Mouse (Mus musculus) hindbrain, embryonic 11.5 days (tissue): ENCODE measurements around the gene Ror1. TPM values are rescaled to one million over a fixed set of nuclear protein-coding genes. Genes with fewer than 3 reads are reported as not detected.

ENCODE experiments used
- ATAC-seq: fragments of 200-750 bp; cut with Nextera tagmentation; 2 replicates; pipeline ENCODE4 v1.8.0; 2017; ENCODE audit warnings: mild to moderate bottlenecking, moderate TSS enrichment, moderate library complexity; ENCODE audit not compliant: low FRiP score
- DNase-seq: peaks from one replicate; pipeline ENCODE4 v3.0.0-alpha.2; 2015; ENCODE audit warnings: low spot score
- H3K27ac ChIP-seq: fragments of 300-500 bp; sonication (generic); 2 replicates; pipeline ENCODE4 v1.5.1; 2014; ENCODE audit warnings: mild to moderate bottlenecking, low read depth, low read length
- H3K27me3 ChIP-seq: fragments of 300-500 bp; sonication (generic); 2 replicates; pipeline ENCODE4 v1.6.1; 2014; ENCODE audit warnings: mild to moderate bottlenecking, low read length, moderate library complexity, mixed read lengths; ENCODE audit not compliant: control insufficient read depth, insufficient read depth
- H3K36me3 ChIP-seq: fragments of 300-500 bp; sonication (generic); 2 replicates; pipeline ENCODE4 v1.6.1; 2014; ENCODE audit warnings: mild to moderate bottlenecking, low read length, moderate library complexity, mixed read lengths; ENCODE audit not compliant: control insufficient read depth, insufficient read depth
- H3K4me1 ChIP-seq: fragments of 300-500 bp; sonication (generic); replicated peaks from 2 replicates; pipeline ENCODE4 v1.6.1; 2014; ENCODE audit warnings: low read length, mixed read lengths; ENCODE audit not compliant: control insufficient read depth, insufficient read depth
- H3K4me2 ChIP-seq: fragments of 300-500 bp; sonication (generic); replicated peaks from 2 replicates; pipeline ENCODE4 v1.6.1; 2014; ENCODE audit warnings: mild to moderate bottlenecking, low read depth, low read length
- H3K4me3 ChIP-seq: fragments of 300-500 bp; sonication (generic); 2 replicates; pipeline ENCODE4 v1.5.1; 2014; ENCODE audit warnings: low read depth, low read length
- H3K9ac ChIP-seq: fragments of 300-500 bp; sonication (generic); 2 replicates; pipeline ENCODE4 v1.6.1; 2014; ENCODE audit warnings: low read depth, low read length
- H3K9me3 ChIP-seq: fragments of 300-500 bp; sonication (generic); 2 replicates; pipeline ENCODE4 v1.6.1; 2016; ENCODE audit warnings: low read length; ENCODE audit not compliant: control insufficient read depth
- WGBS: fragments of 180-500 bp; shearing (Covaris S2); extraction: QIAGEN DNeasy Blood & Tissue Kit; methylation state at CpG from one replicate; pipeline ENCODE4 v1.1.7; 2014; 5-methylcytosine and 5-hydroxymethylcytosine counted together
- polyA plus RNA-seq: library from polyadenylated mRNA; unstranded; fragments of >200 nt; fragmentation: Nextera tagmentation; extraction: Ambion mirVana; gene quantifications from 2 replicates; pipeline ENCODE4 v1.2.1, GENCODE M21; 2014

Gene Ror1
- polyA plus RNA-seq, 1 experiment from 2014 or later: 5.7 TPM

GRCm38 (mm10) chr4:100407261-100407874 lies 311.8 kb downstream of the Ror1 start:
- no peaks in the 10 kb centered on the region for H3K4me1 ChIP-seq
- 33% methylated on average over 9 of the region's 9 CpGs for WGBS
- H3K36me3 ChIP-seq: no peaks in the 10 kb centered on the region
- no peak overlapping the region for H3K27ac ChIP-seq
- ATAC-seq: no peak
- DNase-seq: peak; percentile 86
- no peak overlapping the region for H3K4me2 ChIP-seq
- H3K4me3 ChIP-seq: no peak overlapping the region
- no peaks in the 10 kb centered on the region for H3K9me3 ChIP-seq
- H3K9ac ChIP-seq: no peak overlapping the region
- H3K27me3 ChIP-seq: no peaks in the 10 kb centered on the region

- H3K36me3 ChIP-seq: no peaks in the 10 kb centered on the region
Observed at GRCm38 (mm10) chr4:100409521-100409920, 313.9 kb downstream of the Ror1 start.

GRCm38 (mm10) chr4:100411841-100412539 lies 316.4 kb downstream of the Ror1 start:
- Histone ChIP-seq H3K4me3 (no peak overlapping the region), H3K9me3 (no peaks in the 10 kb centered on the region), H3K4me2 (no peak overlapping the region), H3K27me3 (no peaks in the 10 kb centered on the region), H3K4me1 (no peaks in the 10 kb centered on the region), H3K9ac (no peak overlapping the region), H3K27ac (no peak overlapping the region), H3K36me3 (no peaks in the 10 kb centered on the region)
- whole genome bisulfite sequencing: 46% methylated on average over 13 of the region's 13 CpGs
- no peak; the same call in 1 of the 2 replicates for ATAC-seq
- no peak for DNase-seq

More at GRCm38 (mm10) chr4:100409521-100409920, 313.9 kb downstream of the Ror1 start:
- Histone ChIP-seq H3K27ac (no peak overlapping the region), H3K4me3 (no peak overlapping the region), H3K9me3 (no peaks in the 10 kb centered on the region), H3K9ac (no peak overlapping the region), H3K27me3 (no peaks in the 10 kb centered on the region), H3K4me1 (no peaks in the 10 kb centered on the region), H3K4me2 (no peak overlapping the region)
- ATAC-seq (no peak), DNase-seq (no peak)
- WGBS: 66% methylated on average over 8 of the region's 8 CpGs

- Histone ChIP-seq H3K9ac (no peak overlapping the region), H3K27me3 (no peaks in the 10 kb centered on the region), H3K4me2 (no peak overlapping the region), H3K27ac (no peak overlapping the region), H3K4me1 (no peaks in the 10 kb centered on the region), H3K4me3 (no peak overlapping the region), H3K36me3 (no peaks in the 10 kb centered on the region), H3K9me3 (no peaks in the 10 kb centered on the region)
- no peak for DNase-seq
- ATAC-seq: no peak
- WGBS: 28% methylated on average over 3 of the region's 3 CpGs
Observed at GRCm38 (mm10) chr4:100422756-100423155, 327.2 kb downstream of the Ror1 start.

GRCm38 (mm10) chr4:100426101-100426500 lies 330.5 kb downstream of the Ror1 start:
- Histone ChIP-seq H3K4me3 (no peak overlapping the region), H3K4me2 (no peak overlapping the region), H3K27me3 (no peaks in the 10 kb centered on the region), H3K9ac (no peak overlapping the region), H3K4me1 (no peaks in the 10 kb centered on the region), H3K9me3 (no peaks in the 10 kb centered on the region), H3K27ac (no peak overlapping the region), H3K36me3 (no peaks in the 10 kb centered on the region)
- DNase-seq: no peak
- ATAC-seq: no peak
- WGBS: 100% methylated on average over 1 of the region's 1 CpGs

GRCm38 (mm10) chr4:100429371-100429900 lies 333.8 kb downstream of the Ror1 start:
- Histone ChIP-seq H3K27ac (no peak overlapping the region), H3K4me1 (no peaks in the 10 kb centered on the region), H3K27me3 (no peaks in the 10 kb centered on the region), H3K4me3 (no peak overlapping the region), H3K36me3 (no peaks in the 10 kb centered on the region), H3K9me3 (no peaks in the 10 kb centered on the region), H3K9ac (no peak overlapping the region), H3K4me2 (no peak overlapping the region)
- no peak for ATAC-seq
- WGBS: 89% methylated on average over 2 of the region's 2 CpGs
- DNase-seq: no peak

GRCm38 (mm10) chr4:100435281-100436168 lies 339.9 kb downstream of the Ror1 start:
- Histone ChIP-seq H3K27ac (no peak overlapping the region), H3K9ac (no peak overlapping the region), H3K9me3 (no peaks in the 10 kb centered on the region), H3K27me3 (no peaks in the 10 kb centered on the region), H3K4me2 (no peak overlapping the region), H3K36me3 (no peaks in the 10 kb centered on the region), H3K4me3 (no peak overlapping the region), H3K4me1 (no peaks in the 10 kb centered on the region)
- ATAC-seq (no peak), DNase-seq (no peak)
- 80% methylated on average over 8 of the region's 8 CpGs for WGBS

GRCm38 (mm10) chr4:100436169-100436547 lies 340.6 kb downstream of the Ror1 start:
- no peak overlapping the region for H3K9ac ChIP-seq
- H3K36me3 ChIP-seq: no peaks in the 10 kb centered on the region
- H3K9me3 ChIP-seq: no peaks in the 10 kb centered on the region
- H3K27me3 ChIP-seq: no peaks in the 10 kb centered on the region
- H3K4me2 ChIP-seq: no peak overlapping the region
- H3K4me3 ChIP-seq: no peak overlapping the region
- ATAC-seq (no peak), DNase-seq (no peak)
- WGBS: 85% methylated on average over 4 of the region's 4 CpGs
- no peaks in the 10 kb centered on the region for H3K4me1 ChIP-seq
- H3K27ac ChIP-seq: no peak overlapping the region
